Mouse (Mus musculus): ENCODE measurements around the gene Apex1.
"Not testable (repeated sequence)": the region's sequence is repeated elsewhere in the genome, so short reads cannot be mapped to it uniquely, and the experiment has no call there.

Apex1 gene

GRCm38 (mm10) chr14:50924281-50925064 lies at the start of gene Apex1, which contains the start of gene Osgep:
TSS of gene Apex1 (plus strand) at chr14:50924968.
TSS of gene Osgep (minus strand) at chr14:50924893.
- peak; percentile 98 for DNase-seq

- no peak for DNase-seq
Observed at GRCm38 (mm10) chr14:50875175-50875574, 49.6 kb upstream of the Apex1 start.

- no peak for DNase-seq
Observed at GRCm38 (mm10) chr14:50875591-50876230, 49.1 kb upstream of the Apex1 start.

- DNase-seq, result no peak
Observed at GRCm38 (mm10) chr14:50876236-50876950, 48.4 kb upstream of the Apex1 start.

GRCm38 (mm10) chr14:50891621-50892020 lies 33.1 kb upstream of the Apex1 start:
- no peak for DNase-seq

- no peak for DNase-seq
Observed at GRCm38 (mm10) chr14:50892091-50892490, 32.7 kb upstream of the Apex1 start.

GRCm38 (mm10) chr14:50892541-50893459 lies 32.0 kb upstream of the Apex1 start:
- DNase-seq, result no peak

GRCm38 (mm10) chr14:50895407-50895806 lies 29.4 kb upstream of the Apex1 start:
- DNase-seq, result no peak

- DNase-seq, result peak; percentile 42
Observed at GRCm38 (mm10) chr14:50895985-50896746, 28.6 kb upstream of the Apex1 start.

- DNase-seq, result no peak
Observed at GRCm38 (mm10) chr14:50896747-50897373, 27.9 kb upstream of the Apex1 start.

GRCm38 (mm10) chr14:50897374-50897765 lies 27.4 kb upstream of the Apex1 start, which contains the start of gene Klhl33:
TSS of gene Klhl33 (minus strand) at chr14:50897507.
- no peak for DNase-seq

- DNase-seq, result not testable (repeated sequence)
Observed at GRCm38 (mm10) chr14:50897992-50898391, 26.8 kb upstream of the Apex1 start.

GRCm38 (mm10) chr14:50903973-50904827 lies 20.6 kb upstream of the Apex1 start:
- DNase-seq, result peak; percentile 21

GRCm38 (mm10) chr14:50904828-50905129 lies 20.0 kb upstream of the Apex1 start:
- no peak for DNase-seq

- DNase-seq, result not testable (repeated sequence)
Observed at GRCm38 (mm10) chr14:50905327-50905726, 19.4 kb upstream of the Apex1 start.

- DNase-seq, result no peak
Observed at GRCm38 (mm10) chr14:50908126-50908525, 16.6 kb upstream of the Apex1 start.

GRCm38 (mm10) chr14:50911356-50911755 lies 13.4 kb upstream of the Apex1 start:
- no peak for DNase-seq

GRCm38 (mm10) chr14:50923437-50923836 lies 1.3 kb upstream of the Apex1 start:
- not testable (repeated sequence) for DNase-seq

GRCm38 (mm10) chr14:50925111-50925920 lies 548 bp downstream of the Apex1 start:
- no peak for DNase-seq
